Mouse (Mus musculus): ENCODE results near the gene Pkp4. TPM values are rescaled to one million over a fixed set of nuclear protein-coding genes. Genes with fewer than 3 reads are reported as not detected.

The Pkp4 gene
- polyA plus RNA-seq, 1 experiment from 2014 or later: 15.0 TPM

- Histone ChIP-seq H3K9me3 (replicated peaks) (no peaks in the 10 kb centered on the region), H3K4me3 (no peak overlapping the region), H3K27ac (no peak overlapping the region), H3K27me3 (ENCODE audit: low read depth, poor library complexity, severe bottlenecking) (no peaks in the 10 kb centered on the region), H3K4me1 (peaks cover 5% of the 10 kb centered on the region; the same call in 1 of the 2 replicates), H3K36me3 (peaks cover 14% of the 10 kb centered on the region)
- WGBS: 90% methylated on average over 8 of the region's 8 CpGs
- no peak for DNase-seq (ENCODE audit: low spot score)
Observed at GRCm38 (mm10) chr2:59188306-59188705, 27.7 kb downstream of the Pkp4 start.

DNA sequence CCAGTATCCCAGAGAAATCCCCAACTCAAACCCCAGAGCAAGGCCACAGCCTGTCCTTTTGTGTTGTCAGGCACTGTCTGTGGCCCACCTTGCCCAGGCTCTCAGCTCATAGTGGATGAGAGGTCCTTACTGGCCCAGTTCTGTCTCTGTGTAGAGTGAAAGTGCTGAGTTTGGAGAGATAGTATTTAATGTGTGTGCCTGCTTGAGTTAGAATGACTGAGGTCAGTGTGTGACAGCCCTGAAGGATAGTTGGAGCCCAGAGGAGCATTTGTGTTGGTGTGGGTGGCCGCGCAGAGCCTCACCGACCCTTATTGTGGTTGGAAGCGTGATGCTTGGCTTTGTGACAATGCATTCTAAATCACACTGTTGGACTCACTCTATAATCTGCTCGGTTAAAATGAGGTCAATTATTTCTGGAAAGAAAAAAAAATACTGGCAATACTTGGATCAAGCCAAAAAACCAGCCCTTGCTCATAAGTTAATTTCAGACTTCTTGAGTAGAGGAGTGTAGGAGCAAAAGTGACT lies 29.1 kb downstream of the Pkp4 start:
- Histone ChIP-seq H3K36me3 (peaks cover 14% of the 10 kb centered on the region), H3K27ac (no peak overlapping the region), H3K9me3 (replicated peaks) (no peaks in the 10 kb centered on the region), H3K27me3 (ENCODE audit: low read depth, poor library complexity, severe bottlenecking) (no peaks in the 10 kb centered on the region), H3K4me1 (peaks cover 5% of the 10 kb centered on the region; the same call in 1 of the 2 replicates), H3K4me3 (no peak overlapping the region)
- DNase-seq (ENCODE audit: low spot score): no peak
- WGBS: 97% methylated on average over 5 of the region's 5 CpGs

DNA sequence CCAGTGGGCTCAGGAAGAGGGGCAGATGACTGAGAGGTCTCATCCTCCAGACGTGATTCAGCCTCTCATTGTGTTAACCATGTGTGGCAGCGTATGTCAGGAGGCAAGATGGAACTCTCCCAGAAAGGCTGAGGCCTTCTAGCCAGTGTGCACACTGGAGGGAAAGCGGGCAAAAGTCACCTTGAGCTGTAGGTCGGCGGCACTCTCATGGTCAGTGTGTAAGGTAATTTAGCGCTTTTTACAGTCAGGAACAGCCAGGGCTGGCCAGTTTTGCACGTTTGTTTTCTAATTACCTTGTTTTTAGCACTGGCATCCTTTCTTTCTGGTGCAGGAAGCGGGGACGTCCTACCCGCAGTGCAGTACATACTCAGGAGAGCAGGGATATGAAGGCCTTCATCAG lies 29.5 kb downstream of the Pkp4 start:
- H3K27me3 ChIP-seq (ENCODE audit: low read depth, poor library complexity, severe bottlenecking): no peaks in the 10 kb centered on the region
- H3K27ac ChIP-seq: no peak overlapping the region
- no peak for DNase-seq (ENCODE audit: low spot score)
- H3K4me3 ChIP-seq: no peak overlapping the region
- H3K9me3 ChIP-seq (replicated peaks): no peaks in the 10 kb centered on the region
- WGBS: 92% methylated on average over 10 of the region's 10 CpGs
- H3K36me3 ChIP-seq: peaks cover 14% of the 10 kb centered on the region
- H3K4me1 ChIP-seq: peaks cover 5% of the 10 kb centered on the region; the same call in 1 of the 2 replicates

DNA sequence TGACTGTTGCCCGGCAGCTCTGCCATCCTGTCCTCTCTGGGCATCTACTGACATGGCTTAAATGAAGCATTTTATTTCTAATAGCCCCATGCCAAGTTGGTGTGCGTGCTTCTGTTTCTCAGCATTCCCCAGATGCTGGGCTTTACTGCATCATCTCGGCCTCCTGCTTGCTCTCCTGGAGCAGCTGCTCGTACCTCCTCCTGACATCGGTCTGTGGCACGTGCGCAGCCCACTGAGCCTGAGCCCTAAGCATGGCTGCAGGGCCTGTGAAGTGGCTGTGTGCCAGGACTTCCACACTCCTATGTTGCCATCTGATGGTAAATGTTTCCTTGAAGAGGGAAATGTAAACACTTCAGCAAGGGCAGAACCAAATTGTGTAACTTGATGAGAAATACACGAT lies 30.8 kb downstream of the Pkp4 start:
- 94% methylated on average over 8 of the region's 8 CpGs for WGBS
- peaks cover 14% of the 10 kb centered on the region for H3K36me3 ChIP-seq
- no peak overlapping the region for H3K27ac ChIP-seq
- H3K4me1 ChIP-seq: peaks cover 5% of the 10 kb centered on the region; the same call in 1 of the 2 replicates
- no peaks in the 10 kb centered on the region for H3K27me3 ChIP-seq (ENCODE audit: low read depth, poor library complexity, severe bottlenecking)
- H3K9me3 ChIP-seq (replicated peaks): no peaks in the 10 kb centered on the region
- DNase-seq (ENCODE audit: low spot score): no peak
- H3K4me3 ChIP-seq: no peak overlapping the region

- Histone ChIP-seq H3K9me3 (replicated peaks) (no peaks in the 10 kb centered on the region), H3K36me3 (0 out of 2 replicates have a peak, but pooled peaks cover 3% of the 10 kb centered on the region), H3K27me3 (ENCODE audit: low read depth, poor library complexity, severe bottlenecking) (no peaks in the 10 kb centered on the region), H3K4me1 (peaks cover 5% of the 10 kb centered on the region; the same call in 1 of the 2 replicates), H3K4me3 (no peak overlapping the region), H3K27ac (no peak overlapping the region)
- DNase-seq (ENCODE audit: low spot score): no peak
- 84% methylated on average over 5 of the region's 5 CpGs for WGBS
Observed at GRCm38 (mm10) chr2:59193117-59193516, 32.5 kb downstream of the Pkp4 start.

DNA sequence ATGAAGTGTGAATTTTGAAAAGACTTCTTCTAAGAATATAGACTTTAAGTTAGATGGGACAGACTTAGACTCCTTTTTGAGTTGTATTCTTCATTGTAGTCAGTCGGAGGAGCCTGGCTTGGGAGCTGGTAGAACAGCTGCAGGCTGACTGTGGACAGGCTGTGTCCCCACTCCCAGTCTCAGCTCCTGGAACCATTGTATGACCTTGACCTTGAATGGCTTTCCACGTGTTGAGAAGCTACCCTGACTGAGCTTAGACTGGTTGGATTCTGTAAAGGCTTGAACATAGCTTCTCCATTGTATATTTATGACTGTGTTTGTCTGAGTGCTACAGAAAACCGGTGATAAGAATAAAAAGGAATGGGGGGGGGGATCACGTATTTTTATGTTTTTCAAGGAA lies 36.5 kb downstream of the Pkp4 start:
- Histone ChIP-seq H3K4me1 (no peaks in the 10 kb centered on the region), H3K36me3 (no peaks in the 10 kb centered on the region), H3K27ac (no peak overlapping the region), H3K9me3 (replicated peaks) (no peaks in the 10 kb centered on the region), H3K4me3 (no peak overlapping the region), H3K27me3 (ENCODE audit: low read depth, poor library complexity, severe bottlenecking) (no peaks in the 10 kb centered on the region)
- no peak for DNase-seq (ENCODE audit: low spot score)
- 87% methylated on average over 4 of the region's 4 CpGs for WGBS

GRCm38 (mm10) chr2:59199476-59199976 lies 38.9 kb downstream of the Pkp4 start:
- no peaks in the 10 kb centered on the region for H3K27me3 ChIP-seq (ENCODE audit: low read depth, poor library complexity, severe bottlenecking)
- H3K4me3 ChIP-seq: no peak overlapping the region
- WGBS: 94% methylated on average over 5 of the region's 5 CpGs
- DNase-seq (ENCODE audit: low spot score): peak; percentile 17
- no peaks in the 10 kb centered on the region for H3K36me3 ChIP-seq
- no peak overlapping the region for H3K27ac ChIP-seq
- no peaks in the 10 kb centered on the region for H3K9me3 ChIP-seq (replicated peaks)
- peaks cover 12% of the 10 kb centered on the region for H3K4me1 ChIP-seq

DNA sequence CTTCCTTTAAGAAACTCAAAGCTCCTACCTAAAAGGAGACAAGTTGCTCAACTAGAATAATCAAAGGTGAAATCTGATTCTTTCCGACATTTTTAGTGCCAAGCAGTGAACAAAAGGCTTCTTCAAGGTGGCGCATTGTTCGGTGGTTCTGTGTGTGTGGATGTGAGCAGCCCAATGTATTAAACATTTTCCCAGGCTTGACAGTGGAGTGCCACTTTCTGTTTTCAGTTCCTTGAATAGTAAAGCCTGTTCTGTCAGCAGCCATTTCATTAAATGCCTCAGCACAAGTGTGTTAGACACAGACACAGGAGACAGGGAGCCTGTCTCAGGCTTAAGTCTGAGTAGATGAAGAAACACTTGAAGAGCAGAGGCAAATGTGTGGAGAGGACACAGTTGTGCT lies 39.9 kb downstream of the Pkp4 start:
- 90% methylated on average over 3 of the region's 3 CpGs for WGBS
- H3K9me3 ChIP-seq (replicated peaks): no peaks in the 10 kb centered on the region
- H3K4me3 ChIP-seq: no peak overlapping the region
- no peaks in the 10 kb centered on the region for H3K36me3 ChIP-seq
- peak; percentile 15 for DNase-seq (ENCODE audit: low spot score)
- no peaks in the 10 kb centered on the region for H3K27me3 ChIP-seq (ENCODE audit: low read depth, poor library complexity, severe bottlenecking)
- H3K27ac ChIP-seq: no peak overlapping the region
- peaks cover 12% of the 10 kb centered on the region for H3K4me1 ChIP-seq

GRCm38 (mm10) chr2:59202930-59203329 lies 42.3 kb downstream of the Pkp4 start:
- H3K9me3 ChIP-seq (replicated peaks): no peaks in the 10 kb centered on the region
- 79% methylated on average over 5 of the region's 5 CpGs for WGBS
- H3K27me3 ChIP-seq (ENCODE audit: low read depth, poor library complexity, severe bottlenecking): no peaks in the 10 kb centered on the region
- H3K36me3 ChIP-seq: no peaks in the 10 kb centered on the region
- H3K27ac ChIP-seq: no peak overlapping the region
- no peak overlapping the region for H3K4me3 ChIP-seq
- peaks cover 12% of the 10 kb centered on the region for H3K4me1 ChIP-seq
- DNase-seq (ENCODE audit: low spot score): no peak

DNA sequence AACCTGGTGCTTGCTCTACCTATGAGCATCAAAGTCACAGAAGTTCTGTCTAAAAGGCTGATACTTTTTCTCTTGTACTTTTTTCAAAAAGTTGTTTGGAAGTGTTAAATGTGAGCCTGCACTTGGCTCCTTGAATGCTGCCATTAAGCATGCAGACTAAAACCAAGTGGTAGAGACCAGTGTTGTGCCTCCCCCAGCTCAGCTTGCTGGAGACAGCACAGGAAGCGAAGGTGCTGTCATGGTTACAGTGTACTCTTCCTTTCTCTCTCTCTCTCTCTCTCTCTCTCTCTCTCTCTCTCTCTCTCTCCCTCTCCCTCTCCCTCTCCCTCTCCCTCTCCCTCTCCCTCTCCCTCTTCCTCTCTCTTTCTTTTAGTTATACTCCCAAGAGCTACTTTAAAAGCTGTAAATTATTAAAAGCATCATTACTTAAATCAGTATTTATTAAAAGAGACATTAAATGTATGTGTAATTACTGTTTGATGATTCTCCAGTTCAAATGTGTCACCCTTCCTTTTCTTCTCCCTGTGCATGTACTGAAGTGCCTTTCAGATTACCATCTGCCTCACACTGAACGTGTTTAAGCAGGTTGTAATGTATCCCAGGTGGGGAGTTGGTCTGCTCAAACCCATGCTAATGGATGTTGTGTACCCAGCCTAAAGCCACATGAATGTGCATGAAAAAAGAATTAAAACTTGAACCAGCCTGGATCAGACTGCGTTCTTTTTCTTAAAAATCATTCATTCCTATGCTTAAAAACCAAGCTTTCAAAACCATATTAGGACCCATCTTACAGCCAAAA lies 43.2 kb downstream of the Pkp4 start:
- Histone ChIP-seq H3K27me3 (ENCODE audit: low read depth, poor library complexity, severe bottlenecking) (no peaks in the 10 kb centered on the region), H3K36me3 (no peaks in the 10 kb centered on the region), H3K9me3 (replicated peaks) (no peaks in the 10 kb centered on the region), H3K27ac (no peak overlapping the region), H3K4me1 (peaks cover 12% of the 10 kb centered on the region), H3K4me3 (no peak overlapping the region)
- WGBS: 59% methylated on average over 3 of the region's 3 CpGs
- no peak for DNase-seq (ENCODE audit: low spot score)

DNA sequence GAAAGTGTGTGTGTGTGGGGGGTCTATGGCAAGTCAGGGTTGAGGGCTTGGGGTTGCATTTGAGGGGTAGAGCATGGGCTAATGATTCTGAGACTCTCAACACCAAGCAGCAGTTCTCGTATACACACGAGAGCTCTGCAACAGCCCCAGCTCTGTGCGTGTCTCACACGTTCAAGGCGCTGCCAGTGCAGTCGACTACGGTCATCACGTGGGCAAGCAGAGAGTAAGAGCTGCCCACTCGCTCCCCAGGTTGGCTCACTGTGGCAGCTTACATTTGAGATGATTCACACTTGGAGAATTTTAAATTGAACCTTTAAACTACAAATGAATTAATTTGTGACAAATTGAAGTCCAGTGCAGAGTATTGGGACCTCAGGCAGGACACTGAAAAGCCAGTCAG lies 44.4 kb downstream of the Pkp4 start:
- Histone ChIP-seq H3K4me3 (no peak overlapping the region), H3K4me1 (peaks cover 12% of the 10 kb centered on the region), H3K27me3 (ENCODE audit: low read depth, poor library complexity, severe bottlenecking) (no peaks in the 10 kb centered on the region), H3K36me3 (no peaks in the 10 kb centered on the region), H3K27ac (no peak overlapping the region), H3K9me3 (replicated peaks) (no peaks in the 10 kb centered on the region)
- 96% methylated on average over 9 of the region's 9 CpGs for WGBS
- peak; percentile 17 for DNase-seq (ENCODE audit: low spot score)

GRCm38 (mm10) chr2:59206190-59206589 lies 45.5 kb downstream of the Pkp4 start:
- Histone ChIP-seq H3K27me3 (ENCODE audit: low read depth, poor library complexity, severe bottlenecking) (no peaks in the 10 kb centered on the region), H3K36me3 (no peaks in the 10 kb centered on the region), H3K4me1 (peaks cover 12% of the 10 kb centered on the region), H3K9me3 (replicated peaks) (no peaks in the 10 kb centered on the region), H3K27ac (no peak overlapping the region), H3K4me3 (no peak overlapping the region)
- DNase-seq (ENCODE audit: low spot score): peak; percentile 28
- 95% methylated on average over 2 of the region's 2 CpGs for whole genome bisulfite sequencing

DNA sequence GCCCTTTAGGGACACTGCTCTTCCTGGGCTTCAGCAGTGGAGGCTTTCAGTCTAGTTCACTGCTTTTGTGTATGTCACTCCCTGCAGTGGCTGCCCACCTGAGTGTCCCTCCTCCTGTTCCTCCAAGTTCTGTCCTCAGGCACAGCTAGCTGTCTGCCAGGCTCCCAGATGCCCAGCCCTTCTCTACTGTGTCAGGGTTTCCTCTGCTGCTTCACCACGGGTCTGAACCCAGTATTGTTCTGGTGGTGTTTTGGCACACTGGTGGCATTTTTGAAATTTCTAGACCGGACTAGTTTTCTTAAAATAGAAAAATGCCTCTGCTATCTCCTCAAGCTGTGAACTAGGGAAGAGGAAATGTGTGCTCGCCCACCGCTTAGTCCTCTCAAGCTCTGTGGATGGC lies 46.6 kb downstream of the Pkp4 start:
- H3K9me3 ChIP-seq (replicated peaks): no peaks in the 10 kb centered on the region
- no peak overlapping the region for H3K4me3 ChIP-seq
- H3K27ac ChIP-seq: no peak overlapping the region
- H3K4me1 ChIP-seq: peaks cover 12% of the 10 kb centered on the region
- H3K27me3 ChIP-seq (ENCODE audit: low read depth, poor library complexity, severe bottlenecking): no peaks in the 10 kb centered on the region
- peak; percentile 22 for DNase-seq (ENCODE audit: low spot score)
- H3K36me3 ChIP-seq: no peaks in the 10 kb centered on the region
- WGBS: 87% methylated on average over 4 of the region's 4 CpGs

Measured in limb, embryonic 10.5 days (tissue).